Mouse (Mus musculus): ENCODE results near the gene Bptf. TPM values are rescaled to one million over a fixed set of nuclear protein-coding genes. Genes with fewer than 3 reads are reported as not detected.

Gene Bptf
- polyA plus RNA-seq, 1 experiment from 2014 or later: 25.5 TPM

DNA sequence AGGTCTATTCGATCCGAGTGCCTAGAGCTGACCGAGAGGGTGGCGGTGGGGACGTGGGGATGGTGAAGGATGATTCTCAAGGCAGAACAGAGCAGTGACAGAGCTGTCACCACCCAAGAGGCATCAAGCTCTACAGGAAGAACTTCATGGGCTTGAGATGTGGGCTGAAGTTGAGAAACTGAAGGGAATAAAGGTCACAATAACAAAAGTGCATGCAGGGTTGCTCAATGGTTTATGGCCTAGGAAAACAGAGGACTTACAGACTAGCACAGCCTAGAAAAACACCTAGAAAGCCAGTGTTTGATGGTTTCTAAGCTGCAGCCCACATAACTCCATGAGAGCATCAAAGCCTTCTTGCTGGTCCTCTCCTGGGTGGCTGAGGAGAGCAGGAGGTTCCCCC is 92.5 kb downstream of the Bptf start:
- WGBS: 89% methylated on average over 5 of the region's 5 CpGs
- Histone ChIP-seq H3K4me3 (no peak overlapping the region), H3K4me1 (no peaks in the 10 kb centered on the region), H3K36me3 (peaks cover 85% of the 10 kb centered on the region), H3K27me3 (ENCODE audit: insufficient read depth, poor library complexity, severe bottlenecking) (no peaks in the 10 kb centered on the region), H3K9me3 (no peaks in the 10 kb centered on the region), H3K27ac (no peak overlapping the region)
- no peak for DNase-seq (ENCODE audit: low spot score)

DNA sequence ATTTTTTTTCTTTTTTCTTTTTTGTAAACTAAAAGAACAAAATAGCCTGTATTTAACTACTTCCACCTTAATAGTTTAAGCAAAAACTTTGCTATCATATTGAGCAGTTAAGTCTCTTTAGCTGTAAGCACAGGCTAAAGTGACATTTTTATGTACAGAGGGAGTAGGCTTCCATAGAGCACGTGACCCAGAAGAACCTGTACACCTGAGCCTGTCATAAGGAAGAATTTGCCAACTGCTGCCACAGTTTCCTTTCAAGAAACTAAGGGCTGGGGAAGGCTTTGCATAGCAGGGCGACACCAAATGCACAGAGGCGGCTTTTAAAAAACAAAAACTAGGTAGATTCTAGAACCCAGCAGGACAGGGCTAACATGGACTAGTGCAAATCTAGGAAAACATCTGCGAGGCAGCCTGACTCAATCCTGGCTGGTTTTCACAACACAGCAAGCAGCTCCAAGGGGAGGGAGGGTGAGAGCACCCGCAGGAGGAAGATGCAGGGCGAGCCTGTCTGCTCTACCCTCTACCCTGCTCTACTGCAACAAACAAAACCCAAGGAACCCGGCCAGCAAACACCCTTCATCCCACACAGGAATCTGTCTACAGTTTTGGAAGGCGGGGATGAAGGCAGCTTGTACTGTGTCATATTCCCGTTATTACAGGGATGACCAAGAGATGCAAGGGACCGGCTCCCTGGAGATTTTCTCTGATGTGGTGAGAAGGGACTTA is 97.7 kb downstream of the Bptf start:
- Histone ChIP-seq H3K36me3 (peaks cover 44% of the 10 kb centered on the region), H3K27me3 (ENCODE audit: insufficient read depth, poor library complexity, severe bottlenecking) (no peaks in the 10 kb centered on the region), H3K9me3 (no peaks in the 10 kb centered on the region), H3K4me1 (peaks cover 5% of the 10 kb centered on the region; the same call in 1 of the 2 replicates), H3K27ac (no peak overlapping the region), H3K4me3 (no peak overlapping the region)
- no peak for DNase-seq (ENCODE audit: low spot score)
- 83% methylated on average over 10 of the region's 10 CpGs for WGBS

DNA sequence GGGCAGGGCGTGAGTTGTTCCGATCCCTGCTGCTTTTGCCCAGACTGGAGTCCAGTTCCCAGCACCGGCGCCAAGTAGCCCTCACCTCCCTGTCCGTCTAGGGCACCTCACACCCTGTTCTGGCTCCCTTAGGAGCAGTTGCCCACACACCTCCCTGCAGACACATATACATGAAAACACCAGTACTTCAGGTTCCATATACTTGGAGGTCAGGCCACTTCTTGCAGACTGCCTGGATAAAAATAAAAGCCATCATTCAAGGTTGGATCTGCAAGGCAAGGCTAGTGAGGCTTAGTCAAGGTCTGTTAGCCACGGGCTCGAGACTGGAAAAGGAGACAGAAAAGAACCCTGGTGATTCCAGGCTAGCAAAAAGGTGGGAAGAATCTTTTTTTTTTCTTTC is 100.3 kb downstream of the Bptf start:
- H3K36me3 ChIP-seq: peaks cover 18% of the 10 kb centered on the region
- H3K27ac ChIP-seq: no peak overlapping the region
- no peaks in the 10 kb centered on the region for H3K27me3 ChIP-seq (ENCODE audit: insufficient read depth, poor library complexity, severe bottlenecking)
- H3K4me1 ChIP-seq: peaks cover 27% of the 10 kb centered on the region
- H3K4me3 ChIP-seq: no peak overlapping the region
- H3K9me3 ChIP-seq: no peaks in the 10 kb centered on the region
- DNase-seq (ENCODE audit: low spot score): no peak
- 57% methylated on average over 7 of the region's 7 CpGs for WGBS

DNA sequence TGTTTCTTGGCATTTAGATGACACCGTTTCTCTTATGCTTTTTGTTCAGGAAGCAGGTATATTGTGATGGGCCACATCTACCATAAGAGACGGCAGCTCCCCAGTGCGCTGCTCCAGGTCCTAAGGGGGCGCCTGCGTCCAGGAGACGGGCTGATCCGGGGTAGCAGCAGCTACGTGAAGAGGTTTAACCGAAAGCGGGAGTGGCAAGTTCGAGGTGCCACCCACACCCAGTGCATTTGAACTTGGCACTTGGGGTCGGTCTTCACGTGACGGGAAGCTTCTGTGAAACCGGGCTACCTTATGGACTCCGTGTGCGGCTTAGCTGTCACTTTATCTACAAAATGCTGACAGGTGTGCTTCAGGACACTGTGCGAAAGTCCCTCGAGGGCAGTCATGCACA is 102.4 kb downstream of the Bptf start:
- Histone ChIP-seq H3K27me3 (ENCODE audit: insufficient read depth, poor library complexity, severe bottlenecking) (peaks cover 16% of the 10 kb centered on the region; the same call in 1 of the 2 replicates), H3K9me3 (no peaks in the 10 kb centered on the region), H3K27ac (no peak overlapping the region), H3K4me1 (peaks cover 47% of the 10 kb centered on the region), H3K36me3 (peaks cover 2% of the 10 kb centered on the region), H3K4me3 (no peak overlapping the region)
- WGBS: 50% methylated on average over 19 of the region's 19 CpGs
- no peak for DNase-seq (ENCODE audit: low spot score)

DNA sequence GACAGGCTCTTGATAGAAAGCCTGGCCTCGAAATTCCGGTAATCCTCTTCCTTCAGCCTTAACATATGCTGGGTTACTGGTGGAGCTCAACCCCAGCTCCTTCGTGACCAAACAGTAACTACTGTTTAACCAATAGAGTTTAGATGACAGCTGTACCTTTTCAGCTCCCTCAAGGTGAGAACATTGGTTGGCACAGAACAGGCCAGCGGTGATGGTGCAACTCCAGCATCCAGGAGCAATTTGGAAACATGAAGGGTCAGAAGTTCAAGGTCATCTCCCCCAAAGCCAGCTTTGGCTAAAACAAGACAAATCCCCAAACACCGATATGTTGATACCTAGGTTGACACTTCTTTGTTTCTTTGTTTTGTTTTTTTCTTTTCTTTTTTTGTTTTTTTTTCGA is 103.2 kb downstream of the Bptf start:
- Histone ChIP-seq H3K36me3 (no peaks in the 10 kb centered on the region), H3K4me1 (peaks cover 49% of the 10 kb centered on the region), H3K27me3 (ENCODE audit: insufficient read depth, poor library complexity, severe bottlenecking) (peaks cover 24% of the 10 kb centered on the region), H3K27ac (no peak overlapping the region), H3K4me3 (peak overlapping the region; percentile 77), H3K9me3 (no peaks in the 10 kb centered on the region)
- 69% methylated on average over 6 of the region's 6 CpGs for WGBS
- no peak for DNase-seq (ENCODE audit: low spot score)

GRCm38 (mm10) chr11:107028275-107028618 is 103.7 kb downstream of the Bptf start:
- H3K4me3 ChIP-seq: peak overlapping the region; percentile 77
- peaks cover 49% of the 10 kb centered on the region for H3K4me1 ChIP-seq
- H3K27me3 ChIP-seq (ENCODE audit: insufficient read depth, poor library complexity, severe bottlenecking): peaks cover 24% of the 10 kb centered on the region
- H3K9me3 ChIP-seq: no peaks in the 10 kb centered on the region
- no peaks in the 10 kb centered on the region for H3K36me3 ChIP-seq
- WGBS: 6% methylated on average over 29 of the region's 29 CpGs
- H3K27ac ChIP-seq: peak overlapping the region; percentile 92
- no peak for DNase-seq (ENCODE audit: low spot score)

DNA sequence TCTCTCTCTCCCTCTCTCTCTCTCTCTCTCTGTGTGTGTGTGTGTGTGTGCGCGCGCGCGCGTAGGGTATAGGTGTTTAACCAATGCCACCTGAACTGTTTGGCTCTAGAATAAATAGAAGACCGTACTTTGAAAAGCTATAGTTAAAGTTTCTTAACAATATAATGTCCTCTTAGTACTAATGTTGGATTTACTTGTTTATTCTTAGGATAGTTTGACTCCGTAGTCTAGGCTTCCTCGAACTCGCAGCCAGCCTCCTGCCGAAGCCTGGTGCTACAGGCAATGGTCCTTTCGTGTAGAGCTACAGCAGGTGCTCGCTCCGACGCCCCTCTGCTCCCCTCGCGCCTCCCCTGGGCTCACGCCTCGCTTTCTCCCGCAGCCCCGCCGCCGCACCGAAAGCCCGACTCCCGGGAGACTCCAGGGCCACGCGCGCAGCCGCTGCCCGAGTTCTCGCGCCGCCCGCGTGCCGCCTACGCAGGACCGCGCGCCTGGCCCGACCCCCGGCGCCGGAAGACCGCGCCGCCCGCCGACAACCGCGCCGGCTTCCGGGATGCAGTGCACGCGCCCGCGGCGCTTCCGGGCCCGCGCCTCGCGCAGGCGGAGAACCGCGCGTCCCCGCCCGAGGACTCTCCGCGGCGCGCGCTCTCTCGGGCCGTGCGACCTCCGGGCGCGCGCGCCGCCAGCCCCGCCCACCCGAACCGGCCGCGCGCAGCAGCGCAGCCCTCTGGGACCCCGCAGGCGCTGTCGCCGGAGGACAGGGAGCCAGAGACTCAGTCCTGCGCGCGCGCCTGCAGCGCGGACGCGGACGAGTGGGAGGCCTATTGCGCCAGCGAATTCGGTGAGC is 104.3 kb downstream of the Bptf start:
- WGBS: 3% methylated on average over 106 of the region's 107 CpGs
- no peaks in the 10 kb centered on the region for H3K9me3 ChIP-seq
- H3K27me3 ChIP-seq (ENCODE audit: insufficient read depth, poor library complexity, severe bottlenecking): peaks cover 24% of the 10 kb centered on the region
- H3K4me1 ChIP-seq: peaks cover 49% of the 10 kb centered on the region
- peak; percentile 91 for DNase-seq (ENCODE audit: low spot score)
- H3K36me3 ChIP-seq: no peaks in the 10 kb centered on the region
- H3K27ac ChIP-seq: peak overlapping the region; percentile 92
- peak overlapping the region; percentile 77 for H3K4me3 ChIP-seq

- 7% methylated on average over 12 of the region's 12 CpGs for WGBS
- Histone ChIP-seq H3K27me3 (ENCODE audit: insufficient read depth, poor library complexity, severe bottlenecking) (peaks cover 24% of the 10 kb centered on the region), H3K4me1 (peaks cover 49% of the 10 kb centered on the region), H3K4me3 (peak overlapping the region; percentile 77), H3K27ac (peak overlapping the region; percentile 92; the same call in 1 of the 2 replicates), H3K36me3 (no peaks in the 10 kb centered on the region), H3K9me3 (no peaks in the 10 kb centered on the region)
- DNase-seq (ENCODE audit: low spot score): no peak
Measured at GRCm38 (mm10) chr11:107026554-107027430, 105.1 kb downstream of the Bptf start.

DNA sequence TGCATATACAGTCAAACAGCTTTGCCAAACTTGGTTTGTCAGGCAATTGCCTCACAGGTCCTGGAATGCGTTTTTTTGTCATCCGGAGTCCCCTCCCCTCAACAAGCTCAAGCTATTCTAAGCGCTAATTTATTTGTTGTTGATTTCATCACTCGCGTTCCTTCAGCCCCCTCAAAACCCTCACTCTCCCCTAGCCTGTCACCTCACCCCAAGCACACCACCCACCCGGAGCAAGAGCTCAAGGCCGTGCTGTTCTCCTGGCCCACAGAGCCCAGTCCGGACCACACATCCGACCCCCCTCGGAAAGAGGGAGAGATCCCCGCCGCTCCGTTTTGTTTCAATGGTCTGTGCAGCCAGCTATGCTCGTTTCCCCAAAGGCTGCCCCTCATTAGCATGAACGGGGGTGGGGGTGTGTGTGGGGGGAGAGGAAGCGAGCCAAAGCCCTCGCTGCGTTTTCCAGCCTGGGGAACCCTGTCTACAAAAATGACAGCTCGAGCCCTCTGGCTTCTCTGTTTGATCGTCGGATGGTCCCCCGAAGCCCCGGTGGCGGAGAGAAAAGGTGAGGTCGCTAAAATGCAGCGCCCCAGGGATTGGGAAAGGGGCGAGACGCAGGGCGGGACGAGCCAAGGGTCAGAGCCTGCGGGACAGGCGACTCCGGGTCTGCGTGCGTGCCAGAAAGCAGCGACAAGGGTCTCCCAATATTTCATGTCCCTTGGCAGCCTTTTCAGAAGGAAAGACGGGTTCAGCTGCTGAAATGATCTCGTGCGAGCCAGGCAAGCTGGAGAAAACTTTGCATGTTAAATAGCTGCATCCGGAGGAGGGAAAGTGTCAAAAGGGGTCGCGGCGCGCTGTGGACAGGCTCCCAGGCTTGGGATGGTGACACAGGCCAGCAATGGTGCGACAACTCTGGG is 106.3 kb downstream of the Bptf start, which contains the start of gene 1810010H24Rik:
Gene 1810010H24Rik, plus strand, starts transcription at position 271 of the 911 bp plus-strand sequence.
- Histone ChIP-seq H3K27ac (peak within 1 kb of the TSS; percentile 77), H3K9me3 (no peaks in the 10 kb centered on the region), H3K27me3 (ENCODE audit: insufficient read depth, poor library complexity, severe bottlenecking) (peaks cover 24% of the 10 kb centered on the region), H3K4me3 (peak within 1 kb of the TSS; percentile 72), H3K4me1 (peaks cover 47% of the 10 kb centered on the region), H3K36me3 (no peaks in the 10 kb centered on the region)
- under 1% methylated on average over 45 of the region's 45 CpGs for WGBS
- DNase-seq (ENCODE audit: low spot score): no peak

DNA sequence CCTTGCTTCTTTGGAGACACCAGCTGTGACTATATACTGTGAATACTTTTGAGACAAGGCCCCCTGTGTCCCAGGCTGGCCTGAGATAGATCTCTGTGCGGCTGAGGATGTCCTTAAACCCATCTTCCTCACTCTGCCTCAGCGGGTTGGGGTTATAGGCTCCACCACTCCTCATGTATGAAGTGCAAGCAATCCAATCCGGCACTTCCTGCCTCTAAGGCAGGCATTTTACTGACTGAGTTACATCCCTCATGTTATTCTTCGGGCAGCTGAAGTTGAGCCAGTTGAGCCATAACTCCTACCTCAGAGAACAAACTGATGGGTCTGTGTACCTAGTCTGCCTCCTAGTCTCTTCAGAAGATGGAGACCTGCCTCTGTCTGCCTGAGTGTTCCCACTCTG is 107.5 kb downstream of the Bptf start:
- H3K27me3 ChIP-seq (ENCODE audit: insufficient read depth, poor library complexity, severe bottlenecking): peaks cover 24% of the 10 kb centered on the region
- H3K4me3 ChIP-seq: 0 out of 2 replicates have a peak overlapping the region, but pooled peaks have one; percentile 72
- DNase-seq (ENCODE audit: low spot score): no peak
- H3K27ac ChIP-seq: no peak overlapping the region
- H3K9me3 ChIP-seq: no peaks in the 10 kb centered on the region
- WGBS: 59% methylated on average over 4 of the region's 4 CpGs
- H3K36me3 ChIP-seq: no peaks in the 10 kb centered on the region
- peaks cover 44% of the 10 kb centered on the region for H3K4me1 ChIP-seq

DNA sequence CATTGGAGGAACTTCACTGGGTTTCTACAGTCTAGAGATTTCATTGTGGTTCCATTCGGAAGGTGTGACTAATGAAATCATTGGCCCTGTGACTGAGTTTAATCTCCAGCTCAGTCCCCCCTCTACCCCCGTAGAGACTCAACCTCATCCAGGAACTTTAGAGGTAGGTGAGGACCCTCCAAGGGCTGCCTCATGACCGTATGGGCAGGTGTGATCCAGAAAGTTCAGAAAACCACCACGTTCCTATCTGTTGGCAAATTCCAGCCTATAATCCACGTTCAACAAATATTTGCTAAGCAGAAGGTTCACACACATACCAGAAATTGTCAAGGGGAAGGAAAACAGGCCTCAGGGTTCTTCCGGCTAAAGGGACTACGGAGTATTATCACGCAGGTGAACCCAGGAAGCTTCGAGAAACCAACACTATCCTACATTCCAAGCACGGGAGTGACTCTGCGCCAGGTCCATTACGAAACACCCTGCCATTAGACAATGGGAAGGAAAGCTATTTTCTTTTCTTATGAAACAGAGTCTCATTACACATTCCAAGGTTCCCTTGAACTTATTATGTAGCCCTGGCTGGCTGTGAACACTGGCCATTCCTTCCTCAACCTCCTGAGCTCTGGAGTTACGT is 109.8 kb downstream of the Bptf start:
- Histone ChIP-seq H3K27me3 (ENCODE audit: insufficient read depth, poor library complexity, severe bottlenecking) (peaks cover 24% of the 10 kb centered on the region), H3K36me3 (no peaks in the 10 kb centered on the region), H3K4me3 (no peak overlapping the region), H3K9me3 (no peaks in the 10 kb centered on the region), H3K4me1 (peaks cover 27% of the 10 kb centered on the region), H3K27ac (no peak overlapping the region)
- no peak for DNase-seq (ENCODE audit: low spot score)
- 86% methylated on average over 13 of the region's 13 CpGs for WGBS

All from heart, embryonic 10.5 days (tissue).